Mouse (Mus musculus): Measurements from ENCODE around the gene Chn2.

DNA sequence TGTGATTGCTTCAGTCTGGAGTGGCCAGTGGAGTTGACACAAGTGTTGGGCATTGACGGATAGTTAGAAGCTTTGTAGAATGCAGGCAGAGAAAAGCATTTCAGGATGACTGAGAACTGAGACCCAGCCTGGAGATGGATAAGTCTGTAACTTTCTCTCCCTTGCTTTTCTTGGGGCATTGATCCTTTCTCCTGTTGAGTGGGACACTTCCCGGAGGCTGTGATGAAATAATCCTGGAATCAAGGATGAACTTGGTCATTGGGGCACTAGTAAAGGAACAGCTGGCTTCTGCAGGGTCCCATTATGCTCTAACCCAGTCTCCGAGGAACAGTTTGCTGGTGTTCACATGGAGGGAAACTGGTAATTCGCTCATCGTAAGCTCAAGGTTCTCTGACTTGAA lies 4.2 kb downstream of the Chn2 start:
- TF ChIP-seq GATA1 (IDR thresholded peaks at IDR 0.05; ENCODE audit: borderline replicate concordance, low read length) (no peak), FLI1 (IDR thresholded peaks at IDR 0.05; ENCODE audit: low read length) (no peak)
